Mouse (Mus musculus) kidney, embryonic 14.5 days (tissue): ENCODE results near the gene Nisch. TPM values are rescaled to one million over a fixed set of nuclear protein-coding genes. Genes with fewer than 3 reads are reported as not detected.

Experiments
- ATAC-seq: fragments of 200-750 bp; cut with Nextera tagmentation; 2 replicates; pipeline ENCODE4 v1.8.0; 2017; ENCODE audit warnings: moderate number of reproducible peaks, mild to moderate bottlenecking, moderate TSS enrichment, moderate library complexity; ENCODE audit not compliant: low FRiP score, low TSS enrichment
- H3K27ac ChIP-seq: fragments of 300-500 bp; sonication (generic); 2 replicates; pipeline ENCODE4 v1.5.1; 2014; ENCODE audit warnings: low read depth, mild to moderate bottlenecking, low read length, moderate library complexity, mixed read lengths
- H3K27me3 ChIP-seq: fragments of 300-500 bp; sonication (generic); 2 replicates; pipeline ENCODE4 v1.6.1; 2014; ENCODE audit warnings: mild to moderate bottlenecking, low read length; ENCODE audit not compliant: control insufficient read depth, insufficient read depth
- H3K36me3 ChIP-seq: fragments of 300-500 bp; sonication (generic); 2 replicates; pipeline ENCODE4 v1.6.1; 2014; ENCODE audit warnings: low read length, mixed read lengths; ENCODE audit not compliant: control insufficient read depth, insufficient read depth
- H3K4me1 ChIP-seq: fragments of 300-500 bp; sonication (generic); 2 replicates; pipeline ENCODE4 v1.6.1; 2014; ENCODE audit warnings: low read length, mixed read lengths; ENCODE audit not compliant: control insufficient read depth, insufficient read depth
- H3K4me2 ChIP-seq: fragments of 300-500 bp; sonication (generic); replicated peaks from 2 replicates; pipeline ENCODE4 v1.6.1; 2014; ENCODE audit warnings: low read depth, mild to moderate bottlenecking, low read length
- H3K4me3 ChIP-seq: fragments of 300-500 bp; sonication (generic); 2 replicates; pipeline ENCODE4 v1.5.1; 2014; ENCODE audit warnings: mild to moderate bottlenecking, low read length
- H3K9ac ChIP-seq: fragments of 300-500 bp; sonication (generic); 2 replicates; pipeline ENCODE4 v1.6.1; 2014; ENCODE audit warnings: low read depth, mild to moderate bottlenecking, low read length, moderate library complexity
- H3K9me3 ChIP-seq: fragments of 300-500 bp; sonication (generic); 2 replicates; pipeline ENCODE4 v1.6.1; 2016; ENCODE audit warnings: low read length; ENCODE audit not compliant: control insufficient read depth
- WGBS: fragments of 180-500 bp; shearing (Covaris S2); extraction: QIAGEN DNeasy Blood & Tissue Kit; methylation state at CpG from one replicate; pipeline ENCODE4 v1.1.7; 2014; 5-methylcytosine and 5-hydroxymethylcytosine counted together
- polyA plus RNA-seq: library from polyadenylated mRNA; unstranded; fragments of >200 nt; fragmentation: Nextera tagmentation; extraction: Ambion mirVana; gene quantifications from 2 replicates; pipeline ENCODE4 v1.2.1, GENCODE M21; 2014

The Nisch gene
- polyA plus RNA-seq, 1 experiment from 2014 or later: 375 TPM

DNA sequence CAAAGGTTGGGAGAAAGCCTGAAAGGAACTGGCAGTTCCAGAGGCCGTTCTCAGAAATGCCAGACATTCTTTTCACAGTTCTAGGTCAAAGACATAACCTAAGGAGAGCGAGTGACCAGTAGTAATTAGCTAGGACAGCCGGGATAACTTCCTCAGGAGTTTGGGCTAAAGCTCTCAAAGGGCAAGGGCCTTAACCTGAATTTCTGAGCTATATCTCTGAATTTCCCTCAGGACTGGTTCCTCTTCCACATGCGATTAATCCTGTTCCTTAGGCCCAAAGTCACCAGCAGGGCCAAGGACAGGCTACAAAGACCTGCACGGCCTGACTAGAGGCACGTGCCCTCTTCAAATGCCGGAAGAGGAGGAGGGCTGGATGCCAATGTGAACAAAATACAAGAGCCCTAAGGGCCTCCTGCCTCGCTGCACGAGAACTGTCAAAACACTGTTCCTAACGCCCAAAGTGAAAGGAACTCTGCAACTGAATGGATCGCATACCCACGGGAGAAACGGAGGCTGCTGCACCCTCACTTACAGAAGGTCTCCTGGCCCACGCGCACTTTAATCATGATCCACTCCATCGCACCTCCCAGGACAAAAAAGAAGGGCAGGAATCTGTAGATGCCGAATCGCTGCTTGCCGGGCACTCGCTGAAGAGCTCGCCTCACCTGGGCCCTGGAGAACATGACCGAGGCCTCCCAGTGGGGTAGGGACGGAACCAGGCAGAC lies 88.5 kb downstream of the Nisch start:
- Histone ChIP-seq H3K4me2 (peak overlapping the region; percentile 89), H3K9me3 (no peaks in the 10 kb centered on the region), H3K27me3 (no peaks in the 10 kb centered on the region), H3K27ac (peak overlapping the region; percentile 78), H3K4me3 (peak overlapping the region; percentile 71), H3K9ac (peak overlapping the region; percentile 72), H3K4me1 (peaks cover 49% of the 10 kb centered on the region), H3K36me3 (peaks cover 4% of the 10 kb centered on the region; the same call in 1 of the 2 replicates)
- ATAC-seq: no peak
- WGBS: under 1% methylated on average over 23 of the region's 23 CpGs

DNA sequence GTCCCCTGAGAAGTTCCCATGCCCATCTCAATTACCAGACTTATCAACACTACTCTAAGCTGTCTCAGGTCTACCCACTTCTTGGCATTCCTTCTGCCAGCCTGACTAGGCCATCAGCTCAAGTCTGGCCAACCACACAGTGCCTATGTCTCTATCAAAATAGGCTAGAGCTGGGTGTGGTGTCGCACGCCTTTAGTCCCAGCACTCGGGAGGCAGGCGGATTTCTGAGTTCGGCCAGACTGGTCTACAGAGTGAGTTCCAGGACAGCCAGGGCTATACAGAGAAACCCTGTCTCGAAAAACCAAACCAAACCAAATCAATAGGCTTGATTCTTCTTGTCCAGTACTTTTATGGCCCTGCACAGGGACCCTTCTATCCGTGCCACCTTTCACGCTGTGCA lies 89.9 kb downstream of the Nisch start:
- no peak for ATAC-seq
- peaks cover 5% of the 10 kb centered on the region for H3K36me3 ChIP-seq
- no peaks in the 10 kb centered on the region for H3K9me3 ChIP-seq
- peaks cover 35% of the 10 kb centered on the region for H3K4me1 ChIP-seq
- H3K27ac ChIP-seq: no peak overlapping the region
- no peaks in the 10 kb centered on the region for H3K27me3 ChIP-seq
- H3K9ac ChIP-seq: no peak overlapping the region
- H3K4me3 ChIP-seq: no peak overlapping the region; the same call in 1 of the 2 replicates
- 93% methylated on average over 8 of the region's 8 CpGs for whole genome bisulfite sequencing
- H3K4me2 ChIP-seq: peak overlapping the region; percentile 19; the same call in 1 of the 2 replicates

DNA sequence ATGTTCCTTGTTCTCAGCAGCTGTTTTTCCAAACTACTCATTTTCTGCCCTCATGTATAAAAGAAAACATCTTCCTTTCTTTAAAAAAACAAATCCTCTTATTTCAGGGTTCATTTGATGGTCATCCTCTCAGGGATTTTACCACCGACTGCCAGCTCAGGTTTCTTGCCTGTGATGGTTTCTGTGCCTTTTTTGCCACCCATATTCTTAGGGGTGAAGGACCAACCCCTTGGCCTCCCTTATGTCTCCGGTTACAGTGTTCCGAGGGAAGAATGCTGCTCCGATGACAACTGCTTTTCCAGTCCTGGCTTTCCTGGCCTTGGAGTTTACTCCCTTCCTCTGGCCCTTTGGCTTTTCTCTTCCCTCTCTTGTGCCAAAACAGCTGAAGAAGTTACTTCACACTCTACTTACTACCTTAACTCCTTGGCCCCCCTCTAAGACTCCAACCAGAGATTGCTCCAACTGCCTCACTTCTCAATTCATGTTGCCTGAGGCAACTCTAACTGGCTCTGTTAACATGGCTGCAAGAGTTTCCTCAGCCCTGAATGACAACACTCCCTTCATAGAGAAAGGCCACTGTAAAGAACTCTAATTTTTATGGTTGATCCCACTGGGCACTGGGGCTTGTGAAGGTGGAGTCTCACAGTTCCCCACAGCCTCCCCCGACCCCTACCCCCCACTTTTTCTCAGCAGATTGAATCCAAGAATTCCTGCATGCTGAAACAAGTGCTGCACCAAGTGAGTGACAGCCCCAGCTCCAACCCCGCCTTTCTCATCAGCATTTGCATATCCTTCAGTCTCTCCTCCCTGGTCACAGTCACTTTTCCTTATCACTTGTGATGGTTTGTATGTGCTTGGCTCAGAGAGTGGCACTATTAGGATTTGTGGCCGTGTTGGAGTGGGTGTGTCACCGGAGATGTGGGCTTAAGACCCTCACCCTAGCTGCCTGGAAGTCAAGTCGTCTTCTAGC lies 91.4 kb downstream of the Nisch start:
- peak overlapping the region; percentile 10; the same call in 1 of the 2 replicates for H3K4me2 ChIP-seq

More for the DNA sequence above, 91.4 kb downstream of the Nisch start:
- no peaks in the 10 kb centered on the region for H3K9me3 ChIP-seq
- peak overlapping the region; percentile 34; the same call in 1 of the 2 replicates for H3K9ac ChIP-seq
- no peak overlapping the region for H3K4me3 ChIP-seq
- H3K36me3 ChIP-seq: peaks cover 12% of the 10 kb centered on the region
- peaks cover 32% of the 10 kb centered on the region for H3K4me1 ChIP-seq
- no peaks in the 10 kb centered on the region for H3K27me3 ChIP-seq
- peak; percentile 18; the same call in 1 of the 2 replicates for ATAC-seq
- WGBS: 30% methylated on average over 9 of the region's 9 CpGs
- peak overlapping the region; percentile 74 for H3K27ac ChIP-seq

Other genes with a start within 250 kb of the Nisch start
- 66.5 and 72.9 TPM in 2 replicates for gene Glt8d1, start 215.5 kb downstream of the Nisch start, polyA plus RNA-seq
- gene Spcs1, start 215.3 kb downstream of the Nisch start, polyA plus RNA-seq: 350 and 462 TPM in 2 replicates
- 104 and 116 TPM in 2 replicates for gene Pbrm1, start 197.8 kb downstream of the Nisch start, polyA plus RNA-seq
- 146 and 166 TPM in 2 replicates for gene Gnl3, start 197.8 kb downstream of the Nisch start, polyA plus RNA-seq
- gene Smim4, start 88.0 kb downstream of the Nisch start, polyA plus RNA-seq: 98.5 and 124 TPM in 2 replicates
- 377 and 517 TPM in 2 replicates for gene Nt5dc2, start 85.9 kb downstream of the Nisch start, polyA plus RNA-seq
- gene Stab1, start 48.3 kb downstream of the Nisch start, polyA plus RNA-seq: 39.8 and 41.1 TPM in 2 replicates
- 3.0 and 3.9 TPM in 2 replicates for gene Tnnc1, start 8.6 kb downstream of the Nisch start, polyA plus RNA-seq
- gene Sema3g, start 914 bp upstream of the Nisch start, polyA plus RNA-seq: 0.56 and 0.64 TPM in 2 replicates
- 12.4 and 14.7 TPM in 2 replicates for gene Phf7, start 34.4 kb upstream of the Nisch start, polyA plus RNA-seq
- 60.0 and 90.3 TPM in 2 replicates for gene Bap1, start 34.5 kb upstream of the Nisch start, polyA plus RNA-seq
- 5.5 and 9.0 TPM in 2 replicates for gene Dnah1, start 107.0 kb upstream of the Nisch start, polyA plus RNA-seq
- gene Capn7, start 119.7 kb upstream of the Nisch start, polyA plus RNA-seq: 27.4 and 49.8 TPM in 2 replicates
- gene Sh3bp5, start 219.1 kb upstream of the Nisch start, polyA plus RNA-seq: 6.7 and 14.3 TPM in 2 replicates